Mouse (Mus musculus): ENCODE data around the gene Draxin.
"Not testable (repeated sequence)": the region's sequence is repeated elsewhere in the genome, so short reads cannot be mapped to it uniquely, and the experiment has no call there.

The Draxin gene

DNA sequence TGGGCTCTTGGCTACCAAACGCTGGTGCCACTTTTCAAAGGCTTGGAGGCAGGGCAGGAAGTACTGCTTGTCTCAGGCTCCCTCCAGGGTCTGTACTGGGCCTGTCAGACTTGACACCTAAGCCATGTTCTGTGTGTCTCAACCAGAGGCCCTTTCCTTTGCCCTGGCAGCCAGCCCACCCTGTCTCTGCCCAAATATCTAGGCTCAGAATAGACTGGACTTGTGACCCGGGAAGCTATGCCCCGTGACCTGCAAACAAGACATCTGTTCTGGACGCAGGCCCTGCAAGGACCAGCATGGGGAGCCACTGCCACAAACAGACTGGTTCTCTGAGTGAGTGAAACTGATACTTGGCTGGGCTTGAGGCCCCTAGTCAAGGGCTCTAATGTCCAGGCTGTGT is 73.7 kb downstream of the Draxin start:
- DNase-seq (ENCODE audit: inconsistent ontology term) = no peak

GRCm38 (mm10) chr4:148056246-148056645 is 74.3 kb downstream of the Draxin start:
- DNase-seq (ENCODE audit: inconsistent ontology term) = no peak

DNA sequence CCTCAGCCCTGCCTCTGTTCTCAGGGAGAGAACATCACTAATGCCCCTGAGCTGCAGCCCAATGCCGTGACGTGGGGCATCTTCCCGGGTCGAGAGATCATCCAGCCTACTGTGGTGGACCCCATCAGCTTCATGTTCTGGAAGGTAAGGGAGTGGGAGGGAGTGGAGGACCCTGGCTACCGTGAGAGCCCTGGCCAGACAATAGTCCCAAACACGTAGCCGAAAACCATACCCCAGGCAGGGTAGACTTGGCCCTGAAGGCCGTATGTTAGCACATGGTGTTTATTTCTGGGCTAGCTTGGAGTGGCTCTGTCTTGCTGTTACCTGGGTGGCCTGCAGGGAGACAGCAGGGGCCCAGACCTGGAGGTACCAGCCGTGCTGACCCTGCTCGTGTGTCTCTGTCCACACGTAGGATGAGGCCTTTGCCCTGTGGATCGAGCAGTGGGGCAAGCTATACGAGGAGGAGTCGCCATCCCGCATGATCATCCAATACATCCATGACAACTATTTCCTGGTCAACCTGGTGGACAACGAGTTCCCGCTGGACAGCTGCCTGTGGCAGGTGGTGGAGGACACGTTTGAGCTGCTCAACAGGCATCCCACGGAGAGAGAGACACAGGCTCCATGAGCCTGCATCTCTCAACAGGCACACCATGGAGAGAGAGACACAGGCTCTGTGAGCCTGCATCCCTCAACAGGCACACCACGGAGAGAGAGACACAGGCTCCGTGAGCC is 75.4 kb downstream of the Draxin start:
- DNase-seq (ENCODE audit: inconsistent ontology term) = no peak

- DNase-seq (ENCODE audit: inconsistent ontology term) = no peak
Observed at GRCm38 (mm10) chr4:148053417-148053920, 77.0 kb downstream of the Draxin start.

DNA sequence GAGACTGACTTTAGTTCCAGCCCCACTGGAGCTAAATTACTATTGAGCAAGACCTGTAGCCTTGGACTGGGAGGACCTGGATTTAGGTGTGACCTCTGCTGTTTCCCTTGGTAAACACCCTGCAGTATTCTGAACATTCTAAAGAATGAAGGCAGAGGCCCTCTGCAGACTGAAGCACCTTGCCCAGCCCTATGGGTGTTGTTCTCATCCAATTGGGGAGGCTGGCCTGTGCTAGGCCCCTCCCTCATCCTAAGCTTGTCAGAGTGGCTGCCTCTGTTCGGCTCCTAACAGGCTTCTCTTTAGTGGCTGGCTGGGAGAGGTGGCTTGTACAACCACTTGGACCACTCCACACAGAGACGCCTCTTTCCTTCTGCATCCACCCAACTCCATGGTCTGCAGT is 77.5 kb downstream of the Draxin start:
- DNase-seq (ENCODE audit: inconsistent ontology term) = no peak

DNA sequence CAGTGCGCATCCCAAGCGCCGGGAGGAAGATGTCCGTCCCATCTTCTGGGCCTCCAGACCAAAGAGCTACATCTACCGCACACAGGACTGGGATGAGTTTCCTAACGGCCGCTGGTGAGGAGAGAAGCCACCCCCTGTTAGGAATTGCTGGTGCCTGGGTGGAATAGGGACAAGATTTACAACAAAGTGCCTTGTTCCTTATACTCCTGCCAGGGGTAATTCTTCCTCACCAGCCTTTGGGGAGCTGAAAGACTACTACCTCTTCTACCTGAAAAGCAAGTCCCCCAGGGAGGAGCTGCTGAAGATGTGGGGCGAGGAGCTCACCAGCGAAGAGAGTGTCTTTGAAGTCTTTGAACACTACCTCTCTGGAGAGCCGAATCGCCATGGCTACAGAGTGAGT is 78.6 kb downstream of the Draxin start:
- DNase-seq (ENCODE audit: inconsistent ontology term) = no peak

DNA sequence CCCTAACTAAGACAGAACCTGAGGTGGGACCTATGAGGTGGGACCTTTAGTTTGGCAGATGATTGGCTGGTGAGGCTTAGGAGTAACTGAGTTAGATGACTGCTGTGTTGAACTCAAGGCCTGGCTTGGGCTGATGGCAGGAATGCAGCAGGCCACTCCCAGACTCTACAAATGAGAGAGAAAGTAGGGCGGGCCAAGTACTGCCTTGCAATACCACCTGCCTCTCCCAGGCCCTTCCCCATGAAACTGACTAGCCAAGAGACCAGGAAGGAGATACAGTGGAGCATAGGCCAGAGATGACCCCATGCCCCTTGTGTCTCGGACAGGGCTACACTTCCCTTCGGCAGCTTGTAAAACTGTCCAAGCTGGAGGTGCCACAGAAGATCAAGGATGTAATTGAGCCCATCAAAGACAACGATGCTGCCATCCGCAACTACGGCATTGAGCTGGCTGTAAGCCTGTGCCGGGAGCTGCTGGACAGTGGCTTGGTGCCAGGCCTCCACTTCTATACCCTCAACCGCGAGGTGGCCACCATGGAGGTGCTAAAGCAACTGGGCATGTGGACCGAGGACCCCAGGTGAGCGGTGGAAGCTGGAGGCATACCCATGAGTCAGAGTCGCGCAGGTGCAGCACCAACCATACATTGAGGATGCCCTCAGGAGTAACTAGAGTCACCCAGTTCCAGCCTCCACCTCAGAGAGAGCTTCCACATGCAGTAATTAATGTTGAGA is 79.3 kb downstream of the Draxin start:
- no peak for DNase-seq (ENCODE audit: inconsistent ontology term)

GRCm38 (mm10) chr4:148050396-148050914 is 80.0 kb downstream of the Draxin start:
- DNase-seq (ENCODE audit: inconsistent ontology term) = not testable (repeated sequence)

All from Muller cell, postnatal 12 days (primary cell).